Mouse (Mus musculus) left cerebral cortex, postnatal 14 days (tissue): Measurements from ENCODE around the gene 2510039O18Rik. TPM values are rescaled to one million over a fixed set of nuclear protein-coding genes. Genes with fewer than 3 reads are reported as not detected.
A peak's percentile ranks its signal among the peaks of the same experiment; 100 is the strongest.

Experiments
- DNase-seq, 2 experiments: peaks; one replicate each; pipeline ENCODE4 v3.0.0; 2021 to 2022; ENCODE audit warnings: low spot score in 2 of 2, mixed read lengths in 1 of 2
- intact Hi-C: fragments of 180-260 bp; cut with DNase I; formaldehyde crosslinking; loops from one replicate; pipeline ENCODE4 v1.15.1; 2025
- total RNA-seq, 2 experiments: library from RNA; stranded (reverse); gene quantifications; 2 replicates each; pipeline ENCODE4 v1.2.3; 2021

The 2510039O18Rik gene
- total RNA-seq, 2 experiments from 2014 or later = 26.8 to 30.6 TPM

DNA sequence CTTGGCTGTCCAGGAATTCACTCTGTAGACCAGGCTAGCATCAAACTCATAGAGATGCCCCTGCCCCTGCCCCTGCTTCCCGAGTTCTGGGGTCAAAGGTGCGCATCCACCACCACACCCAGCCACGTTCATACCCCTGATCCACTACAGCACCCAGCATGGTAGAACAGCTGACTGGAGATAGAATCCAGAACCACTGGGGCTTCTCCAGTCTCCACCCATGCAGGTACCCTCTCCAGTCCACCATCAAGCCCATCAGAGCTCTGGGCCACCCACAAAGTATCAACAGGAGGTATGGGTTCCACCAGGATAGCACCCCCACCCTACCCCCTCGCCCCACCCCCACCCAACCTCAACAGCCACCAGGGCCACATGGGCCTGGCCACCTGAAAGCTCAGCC, 6.1 kb upstream of the 2510039O18Rik start:
- DNase-seq = no peak
- intact Hi-C loops = no loop called here

DNA sequence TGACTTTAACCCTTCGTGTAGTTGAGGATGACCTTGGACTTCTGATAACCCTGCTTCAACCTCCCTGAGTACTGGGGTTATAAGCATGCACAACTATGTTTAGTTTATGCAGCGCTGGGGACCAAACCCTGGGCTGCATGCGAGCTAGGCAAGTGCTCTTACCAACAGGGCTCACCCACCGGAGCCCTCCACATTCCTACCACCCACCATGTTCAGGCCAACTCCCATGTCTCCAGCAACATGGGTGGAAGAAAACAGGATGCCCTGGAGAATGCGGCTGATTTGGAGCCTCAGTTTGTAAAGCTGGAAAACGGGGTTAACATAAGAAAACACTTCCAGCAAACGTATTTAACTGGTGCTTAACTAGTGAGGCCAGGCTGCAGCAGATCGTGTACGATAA, 4.8 kb upstream of the 2510039O18Rik start:
- intact Hi-C loops = no loop called here
- no peak for DNase-seq

DNA sequence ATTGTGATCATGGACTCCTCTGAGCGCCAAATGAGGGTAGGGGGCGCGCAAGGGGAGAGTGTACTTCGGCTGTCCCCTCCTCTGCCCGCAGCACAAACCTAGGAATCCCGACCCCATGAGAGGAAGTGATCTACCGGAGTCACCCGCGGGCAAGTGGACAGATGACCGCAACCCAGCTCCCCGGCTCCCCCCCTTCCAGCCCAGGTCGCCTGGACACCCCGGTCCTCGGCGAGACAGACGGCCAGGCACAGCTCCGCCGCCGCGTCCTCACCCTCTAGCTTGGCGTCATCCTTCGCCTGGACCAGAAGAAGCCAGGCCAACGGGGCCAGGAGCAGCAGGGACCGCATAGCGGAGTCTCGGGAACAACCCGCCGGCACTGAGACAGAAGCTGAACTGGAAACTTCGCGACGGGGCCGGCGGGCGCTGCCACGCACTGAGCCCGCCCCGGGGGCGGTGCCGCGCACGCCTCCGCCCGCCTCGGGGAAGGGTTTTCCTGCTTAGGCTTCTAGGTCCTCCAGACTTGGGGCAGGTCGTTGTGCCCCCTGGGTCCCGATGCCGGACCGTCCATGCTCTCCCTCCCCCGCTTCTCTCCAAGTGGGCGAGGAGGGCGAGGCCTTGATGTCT, 4.3 kb upstream of the 2510039O18Rik start, which contains the start of gene Plod1:
Gene Plod1, minus strand, starts transcription at position 437 of the 624 bp plus-strand sequence.
- peak; percentile 58 to 76 for DNase-seq
- intact Hi-C loops = no loop called here

DNA sequence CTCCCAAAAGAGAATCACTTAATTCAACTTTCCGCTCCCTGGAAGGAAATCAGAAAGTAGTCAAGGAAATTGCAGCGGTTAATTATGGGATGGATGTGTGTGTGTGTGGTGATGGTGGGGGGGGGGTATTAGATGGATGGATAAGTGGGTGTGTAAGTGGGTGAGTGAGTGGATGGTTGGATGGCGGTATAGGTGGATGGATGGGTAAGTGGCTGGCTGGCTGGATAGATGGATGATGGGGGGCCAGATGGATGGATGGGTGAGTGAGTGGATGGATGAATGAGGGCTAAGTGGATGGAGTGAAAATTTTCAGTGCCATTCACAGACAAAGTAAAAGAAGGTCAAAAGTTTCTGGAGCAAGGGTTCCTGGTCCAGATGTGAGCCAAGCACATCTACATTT, 3.7 kb upstream of the 2510039O18Rik start:
- intact Hi-C loops = no loop called here
- DNase-seq = no peak

DNA sequence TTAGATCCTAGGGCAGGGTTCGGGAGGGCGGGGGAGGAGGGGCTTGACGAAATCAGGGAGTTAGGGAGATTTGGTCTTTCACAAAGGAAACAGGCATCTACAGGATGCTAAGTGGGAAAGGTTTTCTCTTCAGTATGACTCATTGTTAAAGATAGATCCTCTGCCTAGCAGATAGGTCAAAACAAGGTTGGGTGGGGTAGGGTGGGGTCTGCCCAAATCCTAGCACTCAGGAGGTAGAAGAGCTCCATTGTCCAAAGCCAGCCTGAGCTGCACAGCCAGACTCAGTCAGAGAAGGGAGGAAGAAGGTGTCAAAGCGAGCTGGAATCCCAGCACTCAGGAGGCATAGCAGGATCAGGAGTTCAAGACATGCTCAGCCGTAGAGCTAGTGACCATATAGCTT, 3.2 kb upstream of the 2510039O18Rik start:
- DNase-seq = no peak
- intact Hi-C loops = no loop called here

DNA sequence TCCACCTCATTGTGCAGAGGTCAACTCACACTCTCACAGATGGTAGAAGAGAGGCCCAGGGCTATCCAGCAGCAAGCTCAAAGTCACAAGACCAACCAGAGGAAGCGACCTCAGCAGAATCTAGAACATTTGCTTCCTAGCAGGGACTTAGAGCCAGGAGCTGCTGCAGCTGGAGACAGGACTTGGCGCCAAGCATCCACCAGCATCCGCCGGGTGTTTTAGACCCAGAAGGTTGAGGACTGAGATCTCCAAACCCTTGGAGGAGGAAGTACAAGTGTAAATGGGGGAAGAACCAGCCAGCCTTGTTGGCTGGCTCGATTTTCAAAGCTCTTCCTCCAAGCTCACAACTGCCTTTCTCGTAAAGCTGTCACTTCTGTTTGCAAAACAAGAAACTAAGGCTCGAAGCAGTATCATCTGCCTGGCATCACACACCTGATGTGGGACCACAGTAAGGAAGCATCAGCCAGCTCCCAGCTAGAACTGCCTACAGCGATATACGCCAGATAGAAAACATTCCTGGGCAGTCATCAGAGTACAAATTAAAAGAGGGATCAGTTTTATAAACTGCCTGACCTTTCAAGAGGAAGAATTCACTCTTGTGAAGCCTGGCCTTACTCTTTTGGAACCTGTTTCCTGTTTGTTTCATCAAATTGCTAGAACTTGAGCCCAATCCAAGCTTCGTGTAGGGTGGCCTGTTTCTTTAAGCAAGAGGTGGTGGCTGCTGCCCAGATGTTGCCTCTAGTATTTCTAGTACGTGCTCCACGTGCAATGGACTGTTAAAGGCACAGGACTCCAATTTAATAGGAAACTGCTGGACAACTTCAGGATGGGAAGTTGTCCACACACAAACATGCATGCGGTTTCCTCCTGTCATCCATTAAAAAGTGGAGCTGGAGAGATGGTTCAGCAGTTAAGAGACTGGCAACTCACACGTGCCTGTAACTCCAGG, 2.3 kb upstream of the 2510039O18Rik start:
- DNase-seq = peak; percentile 20 to 57
- intact Hi-C loops = no loop called here

DNA sequence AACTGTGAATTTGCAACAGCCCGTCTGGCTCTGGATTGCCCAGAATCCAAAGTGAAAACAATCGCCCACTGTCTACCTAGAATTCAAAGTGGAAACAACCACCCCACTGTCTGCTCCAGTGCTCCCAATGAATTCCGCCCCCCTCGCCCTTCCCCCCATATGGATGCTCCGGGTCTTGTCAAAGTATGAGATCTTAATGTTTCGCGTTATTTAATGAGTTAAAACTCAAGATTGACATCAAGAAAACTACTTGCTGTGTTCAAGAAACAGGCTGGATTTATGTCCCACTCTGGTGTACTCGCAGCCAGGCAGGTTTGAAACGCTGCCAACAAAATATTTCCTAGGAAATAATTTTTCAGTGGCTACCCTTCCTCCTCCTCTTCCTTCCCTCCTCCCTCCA, 584 bp upstream of the 2510039O18Rik start:
- intact Hi-C loops = no loop called here
- peak in 1 of 2 experiments; percentile 22 for DNase-seq

DNA sequence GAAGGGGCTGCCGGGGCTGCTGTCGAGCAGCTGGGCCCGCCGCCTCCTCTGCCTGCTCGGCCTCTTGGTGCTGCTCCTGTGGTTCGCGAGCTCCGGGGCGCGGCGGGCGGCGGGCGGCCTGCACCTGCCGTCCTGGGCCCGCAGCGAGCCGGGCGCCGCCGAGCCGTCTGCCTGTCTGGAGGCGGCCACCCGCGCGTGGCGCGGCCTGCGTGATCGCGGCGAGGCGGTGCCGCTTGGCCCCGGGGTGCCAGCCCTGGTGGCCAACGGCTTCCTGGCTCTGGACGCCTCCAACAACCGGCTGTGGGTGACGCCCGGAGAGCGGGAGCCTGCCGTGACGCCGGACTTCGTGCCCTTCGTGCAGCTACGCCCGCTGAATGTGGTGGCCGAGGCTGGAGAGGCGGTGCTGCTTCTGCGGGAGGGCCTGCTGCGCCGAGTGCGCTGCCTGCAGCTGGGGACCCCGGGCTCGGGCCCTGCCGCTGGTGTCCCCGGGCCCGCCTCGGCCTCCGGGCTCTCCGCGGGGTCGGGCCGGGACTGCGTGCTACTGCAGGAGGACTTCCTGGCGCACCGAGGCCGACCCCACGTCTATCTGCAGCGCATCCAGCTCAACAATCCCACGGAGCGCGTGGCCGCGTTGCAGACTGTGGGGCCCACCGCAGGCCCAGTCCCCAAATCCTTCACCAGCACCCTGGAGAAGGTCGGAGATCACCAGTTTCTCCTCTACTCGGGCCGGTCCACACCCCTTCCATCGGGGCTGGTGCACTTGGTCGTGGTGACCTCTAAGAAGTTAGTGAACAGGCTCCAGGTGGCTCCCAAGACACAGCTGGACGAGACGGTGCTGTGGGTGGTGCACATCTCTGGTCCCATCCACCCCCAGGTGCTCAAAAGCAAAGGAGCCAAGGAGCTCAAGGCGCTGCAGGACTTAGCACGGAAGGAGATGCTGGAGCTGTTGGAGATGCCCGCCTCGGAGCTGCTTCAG, 638 bp downstream of the 2510039O18Rik start:
- intact Hi-C loops = no loop called here
- DNase-seq = no peak

DNA sequence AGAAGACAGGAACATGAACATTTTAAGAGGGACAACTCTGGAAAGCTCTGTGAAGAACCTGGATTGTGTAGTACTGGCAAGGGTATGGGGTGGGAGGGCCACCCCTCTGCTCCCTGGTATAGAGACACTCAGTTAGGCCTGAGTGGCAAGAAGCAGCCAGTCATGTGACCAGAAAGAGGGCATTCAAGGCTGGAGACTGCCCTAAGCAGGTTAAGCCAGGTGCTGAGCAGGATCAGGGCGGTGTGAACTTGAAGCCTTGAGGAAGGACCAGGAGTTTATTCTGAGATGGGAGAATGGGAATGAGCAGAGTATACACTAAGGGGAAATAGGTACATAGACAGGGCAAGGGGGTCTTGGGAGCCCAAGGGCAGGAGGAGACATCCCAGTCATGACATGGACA, 2.3 kb downstream of the 2510039O18Rik start:
- no peak for DNase-seq
- intact Hi-C loops = no loop called here

DNA sequence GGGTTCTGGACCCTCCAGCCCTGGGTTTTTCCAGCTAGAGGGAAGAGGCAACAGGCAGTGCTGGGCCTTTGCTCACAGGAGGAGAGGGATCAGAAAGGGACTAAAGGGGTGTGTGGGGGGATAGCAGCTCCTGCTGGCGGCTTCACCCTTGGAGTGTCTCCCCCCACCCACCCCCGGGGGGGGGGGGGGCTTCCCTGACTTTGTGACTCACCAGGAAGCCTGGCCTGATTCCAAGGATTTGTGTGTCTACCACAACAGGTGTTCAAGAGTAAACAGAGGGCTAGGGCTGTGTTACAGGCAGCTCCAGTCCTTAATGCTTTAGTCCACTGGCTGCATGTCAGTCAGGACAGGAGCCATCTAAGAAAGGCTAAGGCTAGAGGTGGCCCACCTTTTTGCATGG, 6.8 kb downstream of the 2510039O18Rik start:
- no peak for DNase-seq
- intact Hi-C loops = no loop called here

DNA sequence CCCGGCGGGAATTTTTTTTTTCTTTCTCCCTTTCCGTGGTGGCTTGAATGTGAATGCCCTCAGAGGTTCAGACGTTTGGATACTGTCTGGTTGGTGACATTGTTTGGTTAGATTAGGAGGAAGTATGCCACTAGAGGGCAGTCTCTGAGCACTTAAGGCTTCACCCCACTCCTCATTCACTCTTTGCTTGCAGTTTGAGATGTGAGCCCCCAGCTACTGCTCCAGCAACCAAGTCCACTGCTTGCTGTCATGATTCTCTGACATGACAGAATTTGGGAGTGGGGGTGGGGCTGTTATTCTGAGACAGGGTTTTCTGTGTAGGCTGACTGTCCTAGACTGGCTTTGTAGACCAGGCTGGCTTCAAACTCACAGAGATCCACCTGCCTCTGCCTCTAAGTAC, 12.9 kb downstream of the 2510039O18Rik start:
- intact Hi-C loops = no loop called here
- DNase-seq = peak; percentile 72 to 75

DNA sequence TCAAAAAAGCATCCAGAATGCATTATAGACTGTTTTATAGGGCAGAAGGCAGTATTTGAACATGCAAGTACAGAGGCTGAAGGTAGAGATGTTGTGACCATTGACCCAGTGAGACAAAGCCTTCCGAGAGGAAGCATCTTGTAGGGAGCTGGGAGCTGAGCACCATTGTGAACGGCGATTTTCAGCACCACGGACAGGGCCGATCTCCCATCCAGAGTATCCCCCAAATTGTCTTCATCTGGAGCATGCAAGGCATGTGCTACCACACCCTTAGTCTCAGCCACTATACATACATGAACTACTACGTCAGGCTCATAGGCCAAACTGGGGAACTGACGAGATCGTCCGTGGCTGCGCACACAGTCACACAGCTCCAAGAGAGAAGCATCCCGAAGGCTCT, 16.4 kb downstream of the 2510039O18Rik start:
- intact Hi-C loops = no loop called here
- DNase-seq = no peak

DNA sequence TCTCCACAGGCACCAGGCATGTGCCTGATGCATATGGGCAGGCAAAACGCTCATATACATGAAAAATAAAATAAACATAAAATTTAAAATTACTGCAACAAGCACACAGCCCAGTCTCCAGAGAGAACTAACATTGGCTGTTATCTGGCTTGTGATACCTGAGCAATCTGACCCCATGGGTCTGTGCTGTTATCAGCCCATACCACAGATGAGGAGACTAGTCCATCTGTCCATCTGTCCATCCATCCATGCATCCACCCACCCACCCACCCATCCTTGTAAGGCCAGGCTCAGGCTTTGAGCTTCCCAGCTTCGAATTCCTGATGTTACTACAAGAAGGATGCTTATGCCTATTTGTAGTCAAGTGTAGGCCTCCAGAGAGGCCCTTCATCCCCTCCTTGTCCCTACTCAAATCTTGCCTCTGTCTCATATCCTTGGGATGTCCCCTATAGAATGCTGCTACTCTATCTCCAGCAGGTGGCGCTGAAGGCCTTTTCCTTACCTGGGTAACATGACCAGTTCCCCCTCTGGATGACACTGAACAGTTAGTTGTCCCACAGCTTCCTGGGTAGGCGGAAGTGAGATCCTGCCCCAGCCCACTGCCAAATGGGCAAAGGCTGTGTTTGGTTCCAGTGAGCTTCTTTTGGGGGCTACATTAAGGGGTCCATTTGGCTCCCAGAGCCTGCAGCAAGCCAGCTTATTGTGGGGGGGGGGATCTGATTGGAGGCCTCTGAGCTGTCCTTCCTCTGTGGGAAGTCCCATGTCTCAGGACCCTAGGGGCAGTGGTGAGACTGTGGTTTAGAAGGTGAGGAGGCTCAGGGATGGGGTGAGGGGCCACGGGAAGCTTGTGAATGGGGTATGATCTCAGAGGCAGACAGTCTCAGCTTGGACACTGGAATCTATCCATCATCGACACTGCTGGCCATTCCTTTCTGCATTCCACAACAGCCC, 19.5 kb downstream of the 2510039O18Rik start:
- intact Hi-C loops = loop anchor here (2.0 kb wide), 1 partner anchor 49 kb away; no protein-coding TSS in a partner anchor
- peak; percentile 74 to 80 for DNase-seq

DNA sequence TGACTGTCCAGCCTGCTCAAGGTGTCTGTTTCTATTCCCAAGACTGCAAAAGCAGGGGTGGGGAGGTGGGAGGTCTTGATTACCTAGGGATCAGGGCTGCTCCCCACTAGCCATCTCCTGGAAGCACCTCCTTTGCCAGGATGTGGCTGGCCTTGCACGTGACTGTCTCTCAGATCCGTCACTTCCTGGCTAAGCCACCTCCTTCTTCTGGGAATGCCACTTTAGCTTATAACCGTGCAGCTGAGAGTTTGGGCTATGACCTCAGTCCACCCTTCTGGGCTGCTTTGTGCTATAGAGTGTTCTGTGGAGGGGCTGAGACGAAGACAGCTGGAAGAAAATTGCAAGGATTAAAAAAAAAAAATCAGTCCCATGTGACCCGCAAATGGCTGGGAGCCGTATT, 22.1 kb downstream of the 2510039O18Rik start:
- intact Hi-C loops = no loop called here
- DNase-seq = no peak

DNA sequence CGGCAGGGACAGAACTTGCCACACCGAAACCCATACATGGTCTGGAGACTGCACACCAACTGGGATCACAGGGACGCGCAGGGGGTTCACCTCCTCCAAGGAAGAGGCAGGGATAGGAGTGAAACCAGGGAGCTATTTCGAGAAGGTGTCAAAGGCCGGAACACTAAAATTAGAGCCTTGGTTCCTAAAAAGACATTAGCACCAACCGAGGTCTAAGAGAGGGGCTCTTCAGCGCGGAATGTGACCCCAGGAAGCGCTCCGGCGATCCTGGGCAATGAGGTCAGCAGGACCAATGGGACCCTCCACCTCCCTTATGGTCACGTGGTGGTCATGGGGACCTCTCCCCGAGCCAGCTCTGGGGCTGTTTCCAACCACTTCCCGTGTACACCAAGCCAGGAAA, 22.9 kb downstream of the 2510039O18Rik start:
- DNase-seq = no peak
- intact Hi-C loops = no loop called here

DNA sequence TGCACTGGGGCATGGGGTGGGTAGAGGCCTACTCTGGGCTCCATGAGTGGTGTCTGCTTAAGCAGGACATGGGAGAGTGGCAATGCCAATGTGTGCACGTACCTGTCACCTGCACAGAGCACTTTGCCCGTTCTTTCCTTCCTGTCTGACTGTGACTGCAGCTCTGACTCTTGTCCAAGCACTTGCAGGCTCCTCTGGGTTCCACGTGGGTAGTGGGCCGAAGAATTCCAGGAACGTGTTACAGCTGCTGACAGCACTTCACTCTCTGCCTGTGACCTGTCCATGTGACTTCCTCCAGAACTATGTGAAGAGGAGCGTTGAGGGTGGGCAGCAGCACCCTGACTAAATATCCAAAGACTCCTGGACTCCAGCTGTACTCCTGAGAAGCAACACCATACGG, 25.0 kb downstream of the 2510039O18Rik start:
- intact Hi-C loops = no loop called here
- DNase-seq = no peak

DNA sequence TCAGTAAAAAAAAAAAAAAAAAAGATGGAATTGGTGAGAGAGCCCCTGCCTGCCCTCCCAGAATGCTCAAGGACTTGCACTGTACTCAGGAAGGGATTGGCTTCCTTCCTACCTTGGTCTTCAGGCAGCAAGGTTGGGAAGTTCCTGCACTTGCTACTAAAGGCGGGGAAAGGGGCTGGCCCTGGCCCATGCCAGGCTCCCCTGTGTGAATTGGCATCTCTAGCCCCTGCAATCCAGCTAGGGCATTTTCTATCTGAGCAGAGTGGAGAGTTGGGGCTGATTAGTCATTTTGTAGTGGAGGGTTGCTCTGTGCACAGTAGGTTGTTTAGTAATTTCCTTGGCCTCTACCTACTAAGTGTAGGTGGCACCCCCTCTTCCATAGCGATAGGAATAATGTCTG, 28.1 kb downstream of the 2510039O18Rik start:
- intact Hi-C loops = no loop called here
- DNase-seq = no peak

DNA sequence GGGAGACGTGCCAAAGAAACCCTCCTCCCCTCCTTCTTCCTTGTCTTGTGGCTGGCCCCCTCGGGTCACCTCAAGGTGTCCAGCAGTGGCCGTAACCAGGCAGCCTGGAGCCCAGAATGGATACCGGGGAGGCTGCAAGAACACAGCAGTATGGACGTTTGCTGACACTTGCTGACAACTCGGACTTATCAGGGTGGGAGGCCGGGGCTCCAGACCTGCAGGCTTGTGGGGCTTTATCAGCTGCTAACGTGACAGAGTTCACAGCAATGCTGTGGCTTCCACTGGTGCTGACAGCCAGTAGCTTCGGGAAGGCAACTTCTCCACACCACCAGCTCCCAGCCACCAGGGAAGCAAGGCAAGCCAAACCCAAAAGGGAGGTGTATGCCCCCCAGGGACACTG, 28.6 kb downstream of the 2510039O18Rik start:
- intact Hi-C loops = no loop called here
- DNase-seq = no peak

DNA sequence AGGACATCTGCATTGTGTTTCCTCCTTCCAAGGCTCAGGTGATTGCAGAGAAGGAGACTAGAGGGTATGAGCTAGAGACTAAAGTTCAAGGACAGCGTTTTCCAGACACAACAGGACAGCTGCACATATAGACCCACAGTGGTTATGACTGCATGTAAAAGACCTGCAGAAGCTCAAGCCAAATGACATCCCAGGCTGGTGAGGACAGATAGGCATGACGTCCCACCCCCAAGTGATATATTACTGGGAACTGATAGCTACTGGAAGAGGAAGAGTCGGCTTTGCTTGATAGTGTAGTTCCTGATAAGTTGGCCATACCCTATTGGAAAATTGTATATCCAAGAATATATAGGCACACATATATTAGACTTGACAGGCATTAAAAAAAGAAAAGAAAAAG, 35.5 kb downstream of the 2510039O18Rik start:
- intact Hi-C loops = no loop called here
- DNase-seq = no peak
